Mouse (Mus musculus): ENCODE results near the gene Cdh22.

Cdh22 gene
- long read RNA-seq, experiment 1, partial matches to known transcripts, result 1 of 4 reads
- long read RNA-seq, experiment 1, other reads (novel, unspliced or antisense), result 0 of 4 reads
- long read RNA-seq, experiment 2, partial matches to known transcripts, result 1 of 2 reads
- long read RNA-seq, experiment 2, other reads (novel, unspliced or antisense), result 0 of 2 reads

DNA sequence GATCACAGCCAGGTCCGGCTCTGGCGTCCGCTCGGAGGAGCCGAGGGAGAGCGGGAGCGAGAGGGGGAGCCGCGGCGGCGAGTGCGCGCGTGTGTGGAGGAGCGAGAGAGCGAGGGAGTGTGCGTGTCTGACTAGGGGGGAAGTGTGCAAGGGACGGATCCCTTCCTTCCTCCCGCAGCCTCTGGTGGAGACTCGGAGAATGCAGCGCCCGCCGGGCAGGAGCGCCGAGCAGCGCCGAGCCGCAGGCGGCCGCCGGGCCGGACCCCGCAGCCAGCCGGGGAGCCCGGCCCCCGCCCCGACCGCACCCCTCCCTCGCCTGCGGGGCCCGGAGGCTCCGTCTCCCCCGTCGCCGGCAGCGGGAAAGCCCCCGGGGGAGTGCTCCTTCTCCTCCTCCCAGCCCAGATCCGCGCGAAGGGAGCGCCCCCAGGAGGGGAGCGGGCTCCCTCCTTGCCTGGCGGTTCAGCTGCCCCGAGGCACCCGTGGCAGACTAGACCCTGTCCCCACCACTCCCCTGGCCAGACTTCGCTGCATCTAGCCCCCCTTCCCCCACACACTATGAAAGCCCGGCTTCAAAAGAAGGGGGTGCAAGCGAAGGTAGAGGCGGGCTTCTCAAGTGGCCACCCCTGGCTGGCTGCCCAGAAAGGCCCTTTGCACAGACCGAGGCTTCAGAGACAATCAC is at the start of gene Cdh22:
Gene Cdh22, minus strand, starts transcription at position 241 of the 679 bp plus-strand sequence.
- intact Hi-C loops (cut with DNase I), result loop anchor here (5.0 kb wide), 1 partner anchor 103 kb away; no protein-coding TSS in a partner anchor

- intact Hi-C loops (cut with DNase I), result no loop called here
Measured at GRCm38 (mm10) chr2:165284377-165284776, 49.7 kb upstream of the Cdh22 start.

DNA sequence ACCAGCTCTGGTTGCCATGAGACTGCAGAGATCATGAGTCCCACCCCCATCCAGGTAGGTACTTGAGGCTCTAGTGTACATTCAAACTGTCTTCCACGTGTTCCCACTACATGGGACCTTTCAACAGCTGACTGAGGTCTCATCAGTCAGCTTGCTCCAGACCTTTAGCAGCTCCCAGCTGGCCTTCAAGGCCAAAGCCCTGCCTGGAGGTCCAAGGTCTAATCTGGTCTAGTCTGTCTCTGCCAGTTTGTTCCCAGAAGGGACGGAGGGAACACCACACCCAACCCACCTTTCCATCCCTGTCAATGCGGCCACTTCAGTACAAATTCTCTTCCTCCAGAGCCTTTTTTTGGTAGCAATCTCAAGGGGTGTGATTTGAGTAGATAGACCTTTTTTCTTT is 49.0 kb upstream of the Cdh22 start:
- intact Hi-C loops (cut with DNase I), result no loop called here

DNA sequence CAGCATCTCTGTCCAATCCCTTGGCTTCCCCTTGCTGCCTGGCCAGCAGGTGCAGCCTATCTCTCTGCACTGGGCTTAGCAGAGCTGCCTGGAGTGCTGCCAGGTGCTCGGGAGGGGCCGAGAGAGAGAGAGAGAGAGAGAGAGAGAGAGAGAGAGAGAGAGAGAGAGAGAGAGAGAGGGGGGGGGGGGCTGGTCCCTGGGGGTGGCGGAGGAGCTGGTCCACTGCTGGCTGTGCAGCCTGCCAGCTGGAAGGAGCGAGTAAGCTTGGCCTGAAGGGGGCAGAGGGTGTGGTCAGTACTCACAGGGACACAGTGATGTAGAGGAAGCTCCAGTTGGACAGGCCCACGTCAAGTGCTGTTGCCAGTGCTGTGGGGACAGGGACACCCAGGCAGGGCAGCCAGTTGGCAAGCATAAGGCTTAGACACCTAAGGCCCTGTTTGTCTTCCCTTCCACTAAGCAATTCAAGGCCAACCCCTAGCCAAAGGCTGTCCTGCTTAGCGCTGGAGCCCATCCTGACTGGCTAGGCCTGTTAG is 47.2 kb upstream of the Cdh22 start:
- intact Hi-C loops (cut with DNase I), result no loop called here

GRCm38 (mm10) chr2:165279351-165279750 is 44.7 kb upstream of the Cdh22 start:
- intact Hi-C loops (cut with DNase I), result no loop called here

DNA sequence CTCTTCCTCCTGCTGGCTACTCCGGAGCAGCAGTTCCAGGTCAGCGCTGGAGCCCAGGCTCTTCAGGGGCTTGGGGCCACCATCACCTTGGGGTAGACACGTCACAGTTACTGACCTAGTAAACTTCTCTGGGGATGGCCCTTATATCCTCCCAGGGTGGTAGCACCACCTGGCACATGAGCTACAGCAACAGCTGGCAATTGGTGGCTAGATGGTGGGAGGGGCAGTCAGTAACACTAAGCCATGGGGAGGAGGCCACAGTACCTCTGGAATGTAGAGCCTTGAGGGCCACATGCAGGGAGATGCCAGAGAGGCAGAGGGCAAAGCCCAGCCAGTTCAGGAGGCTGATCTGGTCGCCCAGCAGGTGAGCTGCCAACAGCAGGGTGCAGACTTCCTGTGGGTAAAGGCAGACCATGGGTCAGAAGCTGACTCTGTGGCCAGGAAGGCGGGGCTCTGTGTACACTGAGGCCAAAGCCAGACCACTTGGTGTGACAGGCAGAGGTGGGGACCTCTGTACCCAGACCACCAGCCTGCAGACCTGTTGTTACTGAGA is 42.6 kb upstream of the Cdh22 start:
- intact Hi-C loops (cut with DNase I), result loop anchor here (2.0 kb wide), 1 partner anchor 202 kb away; no protein-coding TSS in a partner anchor

DNA sequence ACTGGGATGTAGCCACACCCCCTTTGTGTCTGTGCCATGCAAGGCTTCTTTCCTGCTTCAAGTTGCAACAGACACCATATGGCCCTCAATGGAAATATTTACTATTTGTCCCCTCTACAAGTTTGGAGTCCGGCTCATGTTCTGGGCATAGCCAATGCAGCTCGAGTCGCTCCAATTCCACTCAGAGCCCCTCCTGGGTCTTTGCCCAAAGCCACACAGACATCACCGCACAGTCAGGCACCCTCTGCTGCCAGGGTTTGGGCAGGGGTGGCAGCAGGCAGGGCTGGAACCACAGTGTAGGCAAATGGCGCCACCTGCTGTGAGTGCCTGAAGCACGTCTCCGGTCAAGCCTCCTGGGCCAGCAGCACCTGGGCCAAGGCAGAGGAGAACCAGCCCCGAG is 41.2 kb upstream of the Cdh22 start:
- intact Hi-C loops (cut with DNase I), result loop anchor here (2.0 kb wide), 1 partner anchor 201 kb away; no protein-coding TSS in a partner anchor

- intact Hi-C loops (cut with DNase I), result no loop called here
Measured at GRCm38 (mm10) chr2:165275124-165275640, 40.5 kb upstream of the Cdh22 start.

DNA sequence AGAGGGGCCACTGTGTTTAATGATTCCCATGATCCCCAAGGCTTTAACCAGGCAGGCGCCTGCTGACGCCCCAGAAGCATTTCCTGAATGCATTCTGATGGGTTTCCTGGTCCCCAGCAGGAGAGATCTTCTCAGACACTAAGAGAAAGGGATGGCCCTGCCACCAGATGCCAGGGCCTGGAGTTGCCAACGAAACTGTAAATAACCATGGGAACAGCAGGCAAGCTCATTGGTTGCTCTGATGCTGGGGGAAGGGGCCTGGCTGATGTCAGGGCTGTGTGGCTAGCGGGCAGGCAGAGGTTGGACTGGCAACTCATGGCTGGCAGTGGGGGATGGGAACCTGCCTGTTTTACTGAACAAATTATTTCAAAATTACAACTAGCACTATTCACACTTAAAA is 38.9 kb upstream of the Cdh22 start:
- intact Hi-C loops (cut with DNase I), result no loop called here

- intact Hi-C loops (cut with DNase I), result no loop called here
Measured at GRCm38 (mm10) chr2:165271326-165271725, 36.7 kb upstream of the Cdh22 start.

- intact Hi-C loops (cut with DNase I), result no loop called here
Measured at GRCm38 (mm10) chr2:165270858-165271257, 36.2 kb upstream of the Cdh22 start.

GRCm38 (mm10) chr2:165266739-165267138 is 32.1 kb upstream of the Cdh22 start:
- intact Hi-C loops (cut with DNase I), result no loop called here

GRCm38 (mm10) chr2:165263861-165264260 is 29.2 kb upstream of the Cdh22 start:
- intact Hi-C loops (cut with DNase I), result no loop called here

GRCm38 (mm10) chr2:165262274-165262990 is 27.8 kb upstream of the Cdh22 start:
- intact Hi-C loops (cut with DNase I), result no loop called here

GRCm38 (mm10) chr2:165259859-165260258 is 25.2 kb upstream of the Cdh22 start:
- intact Hi-C loops (cut with DNase I), result no loop called here

DNA sequence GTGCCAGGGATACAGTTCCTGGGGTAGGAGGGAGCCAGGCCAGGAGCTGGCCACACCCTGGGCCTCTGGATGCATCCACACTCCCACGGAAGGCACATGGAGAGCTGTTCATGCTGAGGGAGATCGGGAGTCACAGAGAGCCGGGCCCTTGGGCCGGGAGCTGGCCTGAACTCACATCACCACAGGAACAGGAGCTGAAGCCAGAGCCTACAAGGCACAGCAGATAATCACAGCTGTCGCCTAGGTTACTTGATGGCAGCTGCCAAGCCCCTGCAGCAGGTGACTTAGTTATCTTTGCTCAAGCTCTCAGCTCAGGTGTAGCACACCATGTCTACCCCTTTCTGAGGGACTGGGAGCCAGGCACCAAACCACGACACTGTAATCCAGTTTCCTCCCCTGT is 23.7 kb upstream of the Cdh22 start:
- intact Hi-C loops (cut with DNase I), result no loop called here

GRCm38 (mm10) chr2:165257151-165257834 is 22.6 kb upstream of the Cdh22 start:
- intact Hi-C loops (cut with DNase I), result no loop called here

DNA sequence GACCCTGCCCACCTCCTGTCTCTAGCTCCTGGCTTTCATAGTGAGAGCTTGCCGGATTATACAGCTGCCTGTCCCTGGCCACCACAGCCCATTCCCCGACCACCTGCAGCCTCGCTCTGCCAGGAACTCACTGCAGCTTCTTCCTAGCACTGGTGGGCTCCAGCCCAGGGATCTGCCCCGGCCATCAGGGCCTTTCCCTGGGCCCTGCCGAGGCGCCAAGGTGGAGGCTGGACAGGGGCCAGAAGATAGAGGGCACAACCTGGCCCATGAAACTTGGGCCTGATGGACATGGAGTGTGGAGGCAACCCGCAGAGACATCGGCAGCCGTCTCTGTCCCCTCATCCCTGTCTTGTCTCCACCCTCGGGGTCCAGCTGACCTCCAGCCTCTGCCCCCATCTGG is 21.6 kb upstream of the Cdh22 start:
- intact Hi-C loops (cut with DNase I), result no loop called here

- intact Hi-C loops (cut with DNase I), result no loop called here
Measured at GRCm38 (mm10) chr2:165253867-165254266, 19.2 kb upstream of the Cdh22 start.

DNA sequence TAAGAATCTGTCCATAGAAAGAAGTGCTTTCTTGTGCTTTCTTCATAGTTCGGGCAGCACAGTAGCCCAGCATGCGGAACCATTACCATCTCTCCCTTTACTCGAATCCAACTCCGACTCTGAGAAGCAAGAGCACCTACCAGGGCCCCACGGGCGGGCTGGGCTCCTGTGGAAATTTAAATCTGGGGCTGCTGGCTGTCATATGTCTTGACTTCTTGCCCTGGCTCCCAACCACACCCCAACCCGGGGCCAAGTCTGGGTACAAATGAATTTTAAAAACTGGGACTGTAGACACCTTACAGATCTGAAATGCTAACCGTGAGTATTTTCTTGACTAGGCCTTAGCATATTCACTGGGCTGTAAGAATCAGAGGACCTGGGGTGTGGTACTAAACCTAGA is 18.6 kb upstream of the Cdh22 start:
- intact Hi-C loops (cut with DNase I), result no loop called here

GRCm38 (mm10) chr2:165252801-165253200 is 18.1 kb upstream of the Cdh22 start:
- intact Hi-C loops (cut with DNase I), result no loop called here
